Mouse (Mus musculus) forebrain, embryonic 11.5 days (tissue): ENCODE data around the gene Samsn1. TPM values are rescaled to one million over a fixed set of nuclear protein-coding genes. Genes with fewer than 3 reads are reported as not detected.

Experiments used
- ATAC-seq: fragments of 200-750 bp; cut with Nextera tagmentation; replicated peaks from 2 replicates; pipeline ENCODE4 v1.8.0; 2017; ENCODE audit warnings: moderate TSS enrichment; ENCODE audit not compliant: low FRiP score
- DNase-seq: peaks from one replicate; pipeline ENCODE4 v3.0.0-alpha.2; 2017; ENCODE audit warnings: low spot score
- H3K27ac ChIP-seq: fragments of 300-500 bp; sonication (generic); 2 replicates; pipeline ENCODE4 v1.5.1; 2014; ENCODE audit warnings: low read depth, low read length
- H3K27me3 ChIP-seq: fragments of 300-500 bp; sonication (generic); 2 replicates; pipeline ENCODE4 v1.6.1; 2014; ENCODE audit warnings: mild to moderate bottlenecking, low read length, mixed read lengths; ENCODE audit not compliant: control insufficient read depth, insufficient read depth
- H3K36me3 ChIP-seq: fragments of 300-500 bp; sonication (generic); 2 replicates; pipeline ENCODE4 v1.6.1; 2014; ENCODE audit warnings: mild to moderate bottlenecking, low read length, moderate library complexity, mixed read lengths; ENCODE audit not compliant: control insufficient read depth, insufficient read depth
- H3K4me1 ChIP-seq: fragments of 300-500 bp; sonication (generic); replicated peaks from 2 replicates; pipeline ENCODE4 v1.6.1; 2014; ENCODE audit warnings: low read length, mixed read lengths; ENCODE audit not compliant: control insufficient read depth, insufficient read depth
- H3K4me2 ChIP-seq: fragments of 300-500 bp; sonication (generic); 2 replicates; pipeline ENCODE4 v1.6.1; 2014; ENCODE audit warnings: low read depth, mild to moderate bottlenecking, low read length, moderate library complexity, mixed read lengths; ENCODE audit not compliant: severe bottlenecking
- H3K4me3 ChIP-seq: fragments of 300-500 bp; sonication (generic); 2 replicates; pipeline ENCODE4 v1.5.1; 2014; ENCODE audit warnings: low read depth, low read length
- H3K9ac ChIP-seq: fragments of 300-500 bp; sonication (generic); 2 replicates; pipeline ENCODE4 v1.6.1; 2014; ENCODE audit warnings: low read length
- H3K9me3 ChIP-seq: fragments of 300-500 bp; sonication (generic); 2 replicates; pipeline ENCODE4 v1.6.1; 2016; ENCODE audit warnings: low read length, mixed read lengths; ENCODE audit not compliant: control insufficient read depth
- WGBS: fragments of 180-500 bp; shearing (Covaris S2); extraction: QIAGEN DNeasy Blood & Tissue Kit; methylation state at CpG from one replicate; pipeline ENCODE4 v1.1.7; 2014; 5-methylcytosine and 5-hydroxymethylcytosine counted together
- polyA plus RNA-seq: library from polyadenylated mRNA; unstranded; fragments of >200 nt; fragmentation: Nextera tagmentation; extraction: Ambion mirVana; gene quantifications from 2 replicates; pipeline ENCODE4 v1.2.1, GENCODE M21; 2014

Gene Samsn1
- polyA plus RNA-seq, 1 experiment from 2014 or later = 1.9 TPM

DNA sequence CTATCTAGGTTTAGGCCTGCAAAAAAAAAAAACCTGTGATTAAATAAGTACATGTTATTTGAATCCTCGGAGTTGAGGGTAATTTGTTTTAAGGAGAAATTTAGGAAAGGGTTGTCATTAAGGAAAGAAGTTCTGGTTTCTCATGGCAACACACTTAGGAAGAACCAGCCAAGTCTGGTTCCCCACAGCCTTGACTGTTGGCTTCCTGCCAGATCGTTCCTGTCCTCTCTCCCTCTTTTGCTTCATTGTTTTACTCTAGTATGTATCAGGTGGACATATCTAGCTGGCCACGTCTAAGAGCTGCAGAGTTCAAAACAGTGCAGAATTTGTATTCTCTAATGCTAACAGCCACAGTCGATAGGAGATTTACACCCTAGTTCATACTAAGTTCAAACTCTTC, 146.2 kb downstream of the Samsn1 start:
- DNase-seq = no peak
- H3K9ac ChIP-seq = no peak overlapping the region
- H3K4me1 ChIP-seq = no peaks in the 10 kb centered on the region
- no peaks in the 10 kb centered on the region for H3K27me3 ChIP-seq
- H3K4me2 ChIP-seq = no peak overlapping the region
- H3K4me3 ChIP-seq = no peak overlapping the region
- H3K36me3 ChIP-seq = no peaks in the 10 kb centered on the region
- H3K9me3 ChIP-seq = no peaks in the 10 kb centered on the region
- H3K27ac ChIP-seq = no peak overlapping the region
- WGBS = 86% methylated on average over 4 of the region's 4 CpGs
- ATAC-seq = no peak

- Histone ChIP-seq H3K36me3 (no peaks in the 10 kb centered on the region), H3K27ac (no peak overlapping the region), H3K4me2 (no peak overlapping the region), H3K4me3 (no peak overlapping the region), H3K9me3 (no peaks in the 10 kb centered on the region), H3K27me3 (no peaks in the 10 kb centered on the region), H3K9ac (no peak overlapping the region), H3K4me1 (no peaks in the 10 kb centered on the region)
- ATAC-seq (no peak), DNase-seq (no peak)
- WGBS = 76% methylated on average over 2 of the region's 2 CpGs
These were observed 147.6 kb downstream of the Samsn1 start for GRCm38 (mm10) chr16:75874508-75874907.

DNA sequence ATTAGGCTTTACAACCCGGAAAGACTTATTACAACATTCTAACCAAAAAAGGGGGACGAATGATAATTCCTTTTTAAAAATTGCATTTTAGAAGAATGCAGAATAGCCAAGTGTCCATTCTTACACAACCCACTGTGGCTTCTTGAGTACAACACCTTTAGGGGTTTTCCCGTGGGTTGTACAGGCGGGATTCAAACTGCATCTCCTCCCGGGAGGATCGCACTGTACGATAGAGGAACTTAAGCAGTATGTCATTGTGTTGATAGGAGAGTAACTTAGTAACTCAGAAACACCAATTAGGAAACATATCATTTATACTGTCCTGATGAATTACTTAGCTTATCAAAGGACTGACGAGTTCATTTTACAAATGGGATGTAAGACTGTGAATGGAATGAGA, 149.8 kb downstream of the Samsn1 start:
- Histone ChIP-seq H3K36me3 (no peaks in the 10 kb centered on the region), H3K4me3 (no peak overlapping the region), H3K4me2 (no peak overlapping the region), H3K27me3 (no peaks in the 10 kb centered on the region), H3K9me3 (no peaks in the 10 kb centered on the region), H3K27ac (no peak overlapping the region), H3K9ac (no peak overlapping the region), H3K4me1 (no peaks in the 10 kb centered on the region)
- 86% methylated on average over 8 of the region's 8 CpGs for WGBS
- ATAC-seq (no peak), DNase-seq (no peak)

DNA sequence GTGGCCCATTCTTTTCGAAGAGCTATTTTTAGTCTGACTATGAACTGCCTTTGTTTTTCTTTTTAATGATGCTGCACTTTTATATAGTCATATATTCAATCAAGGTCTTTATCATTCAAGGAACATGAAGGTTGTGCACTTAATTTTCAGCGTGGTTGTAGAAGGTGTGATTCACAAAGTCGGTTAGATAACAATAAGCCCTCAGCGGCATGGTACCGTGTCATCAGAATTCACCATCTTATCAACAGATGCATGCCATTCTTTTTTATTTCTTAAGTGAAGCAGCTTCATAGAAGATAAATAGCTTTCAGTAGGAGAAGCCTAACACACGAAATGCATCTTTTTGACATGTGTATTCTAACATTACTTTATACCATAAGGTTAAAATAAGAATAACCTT, 154.7 kb downstream of the Samsn1 start:
- no peaks in the 10 kb centered on the region for H3K36me3 ChIP-seq
- H3K9ac ChIP-seq = no peak overlapping the region
- H3K9me3 ChIP-seq = no peaks in the 10 kb centered on the region
- no peak for ATAC-seq
- H3K4me1 ChIP-seq = no peaks in the 10 kb centered on the region
- 91% methylated on average over 6 of the region's 6 CpGs for WGBS
- H3K27me3 ChIP-seq = no peaks in the 10 kb centered on the region
- no peak overlapping the region for H3K4me3 ChIP-seq
- H3K4me2 ChIP-seq = no peak overlapping the region
- no peak for DNase-seq
- H3K27ac ChIP-seq = no peak overlapping the region

GRCm38 (mm10) chr16:75865505-75865904, 156.6 kb downstream of the Samsn1 start:
- DNase-seq (no peak), ATAC-seq (no peak)
- Histone ChIP-seq H3K36me3 (no peaks in the 10 kb centered on the region), H3K27ac (no peak overlapping the region), H3K4me3 (no peak overlapping the region), H3K9ac (no peak overlapping the region), H3K9me3 (no peaks in the 10 kb centered on the region), H3K27me3 (no peaks in the 10 kb centered on the region), H3K4me1 (no peaks in the 10 kb centered on the region), H3K4me2 (no peak overlapping the region)
- 85% methylated on average over 6 of the region's 6 CpGs for WGBS

- Histone ChIP-seq H3K4me2 (no peak overlapping the region), H3K27ac (no peak overlapping the region), H3K9me3 (no peaks in the 10 kb centered on the region), H3K9ac (no peak overlapping the region), H3K4me1 (no peaks in the 10 kb centered on the region), H3K4me3 (no peak overlapping the region), H3K36me3 (no peaks in the 10 kb centered on the region), H3K27me3 (no peaks in the 10 kb centered on the region)
- WGBS = 89% methylated on average over 2 of the region's 2 CpGs
- ATAC-seq (no peak), DNase-seq (no peak)
These were observed 157.4 kb downstream of the Samsn1 start for GRCm38 (mm10) chr16:75864673-75865072.

GRCm38 (mm10) chr16:75856343-75856742, 165.7 kb downstream of the Samsn1 start:
- ATAC-seq = no peak
- DNase-seq = no peak
- H3K36me3 ChIP-seq = no peaks in the 10 kb centered on the region
- H3K9me3 ChIP-seq = no peaks in the 10 kb centered on the region
- no peak overlapping the region for H3K9ac ChIP-seq
- WGBS = 89% methylated on average over 2 of the region's 2 CpGs
- H3K4me2 ChIP-seq = no peak overlapping the region
- H3K4me1 ChIP-seq = no peaks in the 10 kb centered on the region
- no peak overlapping the region for H3K27ac ChIP-seq
- H3K4me3 ChIP-seq = no peak overlapping the region
- H3K27me3 ChIP-seq = no peaks in the 10 kb centered on the region

DNA sequence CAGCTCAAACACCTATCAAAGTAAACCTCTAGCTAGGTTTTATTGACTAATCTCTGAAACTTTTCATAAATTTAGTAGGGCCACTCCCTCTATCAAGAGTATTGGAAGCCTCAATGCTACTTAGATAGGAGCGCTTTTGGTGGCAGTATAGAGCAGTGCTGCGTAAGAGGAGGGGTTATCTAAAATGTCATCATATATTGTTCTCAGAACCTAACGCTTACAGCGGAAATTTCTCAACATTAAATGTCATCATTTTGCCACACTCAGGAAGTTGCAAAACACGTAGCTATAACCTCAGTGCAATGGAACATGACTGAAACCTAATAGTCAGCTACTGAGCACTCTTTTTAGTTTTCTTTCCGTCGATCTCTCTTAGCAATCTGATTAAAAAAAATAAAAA, 166.7 kb downstream of the Samsn1 start:
- Histone ChIP-seq H3K27ac (no peak overlapping the region), H3K36me3 (no peaks in the 10 kb centered on the region), H3K4me3 (no peak overlapping the region), H3K4me1 (no peaks in the 10 kb centered on the region), H3K4me2 (no peak overlapping the region), H3K27me3 (no peaks in the 10 kb centered on the region), H3K9ac (no peak overlapping the region), H3K9me3 (no peaks in the 10 kb centered on the region)
- no peak for ATAC-seq
- DNase-seq = no peak
- WGBS = 92% methylated on average over 7 of the region's 7 CpGs

DNA sequence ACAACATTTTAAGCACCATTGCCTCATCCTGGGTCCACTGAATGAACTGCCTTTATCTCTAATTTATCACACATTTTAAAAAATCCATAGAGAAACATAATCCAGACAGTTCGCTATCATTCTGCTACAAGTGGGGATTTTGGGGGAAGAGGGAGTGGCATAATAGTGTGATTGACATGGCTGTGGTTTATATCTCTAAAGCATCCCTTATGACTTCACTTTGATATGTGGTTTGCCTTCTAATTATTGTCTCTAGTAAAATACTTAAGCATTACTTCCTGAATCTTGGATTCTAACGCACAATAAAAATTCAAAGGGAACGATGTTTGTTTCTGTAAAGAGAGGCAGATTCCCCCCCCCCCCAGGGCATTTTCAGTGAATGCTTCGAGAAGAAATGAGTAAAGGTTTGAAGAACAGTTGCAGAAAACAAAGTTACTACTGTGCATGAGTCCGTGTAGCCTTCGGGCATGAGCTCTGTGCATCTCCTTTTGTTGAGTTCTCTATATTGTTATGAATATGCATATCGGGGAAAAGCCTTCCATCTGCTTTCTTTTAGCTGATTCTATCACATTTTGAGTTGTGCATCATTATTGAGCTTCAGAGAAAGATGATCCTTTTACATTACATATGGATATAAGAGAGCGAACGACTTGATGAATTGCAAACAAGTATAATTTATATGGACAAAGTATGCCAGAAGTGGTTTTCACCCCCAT, 168.4 kb downstream of the Samsn1 start:
- Histone ChIP-seq H3K27ac (no peak overlapping the region), H3K4me2 (no peak overlapping the region), H3K4me1 (no peaks in the 10 kb centered on the region), H3K4me3 (no peak overlapping the region), H3K9me3 (no peaks in the 10 kb centered on the region), H3K36me3 (no peaks in the 10 kb centered on the region), H3K27me3 (no peaks in the 10 kb centered on the region), H3K9ac (no peak overlapping the region)
- DNase-seq (no peak), ATAC-seq (no peak)
- 87% methylated on average over 9 of the region's 9 CpGs for WGBS
